Mouse (Mus musculus) small intestine, adult 2 months (tissue): ENCODE data around the gene P3h2.

Source experiments
- CTCF ChIP-seq: fragments of 200-500 bp; IDR thresholded peaks from 2 replicates; pipeline ENCODE4 v1.5.1; 2012; ENCODE audit warnings: low read depth, mild to moderate bottlenecking, control low read depth, inconsistent platforms, low read length, moderate library complexity, mixed read lengths; ENCODE audit not compliant: insufficient replicate concordance, insufficient read length; ENCODE audit errors: extremely low read depth
- POLR2A ChIP-seq: fragments of 200-500 bp; IDR thresholded peaks from 2 replicates; pipeline ENCODE4 v1.6.1; 2012; ENCODE audit warnings: low read depth, mild to moderate bottlenecking, control low read depth, inconsistent platforms, low read length, moderate library complexity

- TF ChIP-seq CTCF (no peak), POLR2A (no peak)
These were observed 35.2 kb downstream of the P3h2 start for GRCm38 (mm10) chr16:26070376-26070775.
